Mouse (Mus musculus): ENCODE data around the gene Calcrl.

GRCm38 (mm10) chr2:84428836-84429235 is 3.6 kb upstream of the Calcrl start:
- TF ChIP-seq CTCF (IDR thresholded peaks at IDR 0.05; ENCODE audit: low read depth, low read length) (no peak), POLR2A (IDR thresholded peaks at IDR 0.05; ENCODE audit: insufficient read depth, low read length) (no peak), EP300 (IDR thresholded peaks at IDR 0.05; ENCODE audit: insufficient read depth, low read depth, low read length) (no peak)

Data from ES-Bruce4 (cell line).